Comparison of ENCODE assay signal across 8 mouse cellular contexts in the genomic region with DNA sequence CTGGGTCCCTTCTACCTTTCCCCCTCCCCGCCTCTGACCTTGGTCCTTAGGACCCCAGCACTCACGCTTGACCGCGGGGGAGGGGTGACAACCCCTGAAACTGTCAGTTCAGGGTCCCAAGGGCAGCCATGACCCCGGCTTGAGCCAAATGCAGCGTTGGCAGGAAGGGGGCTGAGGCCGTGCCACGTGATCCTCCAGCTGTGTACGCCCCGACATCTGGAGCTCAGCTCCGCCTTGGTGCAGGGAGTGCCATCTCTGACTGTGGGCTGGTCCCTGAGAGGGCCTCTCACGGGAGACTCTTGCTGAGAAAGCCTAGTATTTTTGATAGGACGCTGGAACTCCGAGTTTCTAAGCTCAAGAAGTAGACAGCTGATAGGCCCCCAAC. TPM values are rescaled to one million over a fixed set of nuclear protein-coding genes. Genes with fewer than 3 reads are reported as not detected.
DNase-seq lines count a peak whose midpoint lies in the region; ATAC-seq and TF ChIP-seq lines count a peak whose summit lies in the region.

Gene B3gnt9, minus strand, starts transcription at position 188 of the 385 bp plus-strand sequence.

- no peaks in the 10 kb centered on the region for H3K9me3 ChIP-seq in forebrain, embryonic 16.5 days (ENCODE audit: control insufficient read depth, low read length)
- no peaks in the 10 kb centered on the region for H3K9me3 ChIP-seq in hindbrain, embryonic 11.5 days (ENCODE audit: control insufficient read depth, low read length)
- no peaks in the 10 kb centered on the region for H3K9me3 ChIP-seq in limb, embryonic 14.5 days (ENCODE audit: control insufficient read depth, low read length)
- no peaks in the 10 kb centered on the region for H3K9me3 ChIP-seq in midbrain, embryonic 12.5 days

- H3K27ac ChIP-seq in forebrain, embryonic 16.5 days (ENCODE audit: low read length) = no peak within 1 kb of the TSS
- peak within 1 kb of the TSS; percentile 30; the same call in 1 of the 2 replicates for H3K27ac ChIP-seq in hindbrain, embryonic 11.5 days (ENCODE audit: low read depth, low read length)
- H3K27ac ChIP-seq in limb, embryonic 14.5 days (replicated peaks; ENCODE audit: low read depth, low read length) = peak within 1 kb of the TSS; percentile 91
- H3K27ac ChIP-seq in midbrain, embryonic 12.5 days (replicated peaks) = no peak within 1 kb of the TSS

- 3% methylated on average over 14 of the region's 14 CpGs for WGBS in forebrain, embryonic 16.5 days
- under 1% methylated on average over 13 of the region's 14 CpGs for WGBS in hindbrain, embryonic 11.5 days
- under 1% methylated on average over 14 of the region's 14 CpGs for WGBS in limb, embryonic 14.5 days
- WGBS in midbrain, embryonic 12.5 days = 1% methylated on average over 14 of the region's 14 CpGs

- H3K9ac ChIP-seq in forebrain, embryonic 16.5 days (replicated peaks; ENCODE audit: low read depth, low read length) = peak within 1 kb of the TSS; percentile 78
- H3K9ac ChIP-seq in hindbrain, embryonic 11.5 days (ENCODE audit: low read depth, low read length) = peak within 1 kb of the TSS; percentile 68
- peak within 1 kb of the TSS; percentile 83 for H3K9ac ChIP-seq in limb, embryonic 14.5 days (ENCODE audit: low read depth, low read length, severe bottlenecking)
- H3K9ac ChIP-seq in midbrain, embryonic 12.5 days (replicated peaks) = peak within 1 kb of the TSS; percentile 53

- H3K36me3 ChIP-seq in forebrain, embryonic 16.5 days (ENCODE audit: control insufficient read depth, insufficient read depth) = peaks cover 6% of the 10 kb centered on the region
- no peaks in the 10 kb centered on the region for H3K36me3 ChIP-seq in hindbrain, embryonic 11.5 days (ENCODE audit: control insufficient read depth, insufficient read depth, low read length)
- H3K36me3 ChIP-seq in limb, embryonic 14.5 days (ENCODE audit: control insufficient read depth, insufficient read depth, low read length) = peaks cover 37% of the 10 kb centered on the region
- peaks cover 28% of the 10 kb centered on the region for H3K36me3 ChIP-seq in midbrain, embryonic 12.5 days

- DNase-seq in ES-CJ7 (ENCODE audit: low read depth, low spot score) = peak; percentile 77
- DNase-seq in adrenal gland, postnatal 36 days = peak; percentile 39 to 51
- no peak for DNase-seq in hindbrain, embryonic 11.5 days (ENCODE audit: low spot score)
- peak; percentile 84 for DNase-seq in limb, embryonic 14.5 days (ENCODE audit: low spot score)
- DNase-seq in testis, postnatal 14 days (ENCODE audit: low spot score) = peak; percentile 79

- H3K27me3 ChIP-seq in forebrain, embryonic 16.5 days (replicated peaks; ENCODE audit: control insufficient read depth, insufficient read depth, low read length) = peaks cover 30% of the 10 kb centered on the region
- H3K27me3 ChIP-seq in hindbrain, embryonic 11.5 days (ENCODE audit: control insufficient read depth, insufficient read depth, low read length) = peaks cover 38% of the 10 kb centered on the region
- peaks cover 29% of the 10 kb centered on the region for H3K27me3 ChIP-seq in limb, embryonic 14.5 days (ENCODE audit: control insufficient read depth, insufficient read depth, low read length)
- H3K27me3 ChIP-seq in midbrain, embryonic 12.5 days = peaks cover 57% of the 10 kb centered on the region

- H3K4me2 ChIP-seq in forebrain, embryonic 16.5 days (ENCODE audit: low read length) = peak within 1 kb of the TSS; percentile 98
- H3K4me2 ChIP-seq in hindbrain, embryonic 11.5 days (replicated peaks; ENCODE audit: low read depth, low read length) = peak within 1 kb of the TSS; percentile 98
- peak within 1 kb of the TSS; percentile 83 for H3K4me2 ChIP-seq in limb, embryonic 14.5 days (replicated peaks; ENCODE audit: low read depth, low read length, severe bottlenecking)
- peak within 1 kb of the TSS; percentile 92 for H3K4me2 ChIP-seq in midbrain, embryonic 12.5 days (replicated peaks)

- H3K4me1 ChIP-seq in forebrain, embryonic 16.5 days (replicated peaks; ENCODE audit: control insufficient read depth, insufficient read depth, low read length) = peaks cover 23% of the 10 kb centered on the region
- peaks cover 5% of the 10 kb centered on the region; the same call in 1 of the 2 replicates for H3K4me1 ChIP-seq in hindbrain, embryonic 11.5 days (replicated peaks; ENCODE audit: control insufficient read depth, insufficient read depth, low read length)
- peaks cover 24% of the 10 kb centered on the region for H3K4me1 ChIP-seq in limb, embryonic 14.5 days (ENCODE audit: control insufficient read depth, insufficient read depth, low read length)
- H3K4me1 ChIP-seq in midbrain, embryonic 12.5 days = peaks cover 32% of the 10 kb centered on the region

- H3K4me3 ChIP-seq in forebrain, embryonic 16.5 days (replicated peaks; ENCODE audit: low read length) = peak within 1 kb of the TSS; percentile 64
- H3K4me3 ChIP-seq in hindbrain, embryonic 11.5 days (ENCODE audit: low read depth, low read length) = peak within 1 kb of the TSS; percentile 57
- H3K4me3 ChIP-seq in limb, embryonic 14.5 days (replicated peaks; ENCODE audit: low read length) = peak within 1 kb of the TSS; percentile 65
- peak within 1 kb of the TSS; percentile 52 for H3K4me3 ChIP-seq in midbrain, embryonic 12.5 days

- no peak for ATAC-seq in forebrain, embryonic 16.5 days
- ATAC-seq in hindbrain, embryonic 11.5 days (ENCODE audit: low FRiP score) = peak; percentile 19
- ATAC-seq in limb, embryonic 14.5 days (ENCODE audit: low FRiP score, low read depth) = peak; percentile 78
- ATAC-seq in midbrain, embryonic 12.5 days (ENCODE audit: low FRiP score, low read depth) = no peak
- ATAC-seq in cerebellum, adult (ENCODE audit: insufficient number of reproducible peaks, low FRiP score, low TSS enrichment) = no peak

- TF ChIP-seq POLR2A in limb, embryonic 14.5 days (IDR thresholded peaks at IDR 0.05; ENCODE audit: borderline replicate concordance, extremely low read depth, insufficient read depth, insufficient read length) = no peak

RNA-seq across cellular contexts. Expression of gene B3gnt9, which starts in this region (rescaled TPM):
- total RNA-seq in adrenal gland, postnatal 36 days (2021) = 1 to 10 TPM; 2.7 to 3.0 TPM
- polyA plus RNA-seq in forebrain, embryonic 16.5 days (2015; fragmentation: Nextera tagmentation; extraction: Ambion mirVana) = 3.8 and 4.3 TPM in 2 replicates
- 4.2 and 6.3 TPM in 2 replicates for polyA plus RNA-seq in hindbrain, embryonic 11.5 days (2014; fragmentation: Nextera tagmentation; extraction: Ambion mirVana)
- 40.8 and 52.7 TPM in 2 replicates for polyA plus RNA-seq in limb, embryonic 14.5 days (2012; rRNA removed)
- 38.9 and 42.9 TPM in 2 replicates for polyA plus RNA-seq in limb, embryonic 14.5 days (2014; fragmentation: Nextera tagmentation; extraction: Ambion mirVana)
- 7.6 and 9.8 TPM in 2 replicates for polyA plus RNA-seq in midbrain, embryonic 12.5 days (2016; fragmentation: Nextera tagmentation; extraction: Ambion mirVana)

Comparison
In these comparisons a context has a peak if more than half of its experiments do, and no peak if none do; other contexts are left out.
1. ATAC-seq: peak in hindbrain, embryonic 11.5 days (single experiment) and limb, embryonic 14.5 days (single experiment); none in forebrain, embryonic 16.5 days (single experiment), midbrain, embryonic 12.5 days (single experiment) and cerebellum, adult (single experiment).
2. H3K27ac ChIP-seq: peak in hindbrain, embryonic 11.5 days (single experiment) and limb, embryonic 14.5 days (single experiment); none in forebrain, embryonic 16.5 days (single experiment) and midbrain, embryonic 12.5 days (single experiment).
3. Peak in every context shown above with its lines, with median percentiles within 50 percentile points of each other: H3K4me2 ChIP-seq, H3K4me3 ChIP-seq and H3K9ac ChIP-seq.